ENCODE assay signal across 11 mouse cellular contexts in the genomic region with DNA sequence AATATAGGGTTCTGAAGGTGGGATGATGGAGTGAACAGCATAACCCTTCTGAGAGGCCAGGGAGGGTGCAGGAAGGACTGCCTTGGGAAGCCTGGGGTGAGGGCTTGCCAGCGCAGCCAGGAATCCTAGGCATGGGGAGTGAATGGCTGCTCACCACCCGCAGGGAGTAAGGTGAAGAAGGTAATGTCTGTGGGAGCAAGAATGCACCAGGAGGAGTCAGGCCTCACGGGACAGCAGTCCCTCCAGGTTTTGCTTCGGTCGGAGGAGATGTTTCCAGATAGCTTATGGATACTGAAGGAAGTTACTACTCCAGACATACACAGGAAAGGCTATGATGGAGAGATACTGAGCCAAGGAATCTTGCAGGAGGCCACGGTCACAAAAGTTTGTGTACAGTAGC. TPM values are rescaled to one million over a fixed set of nuclear protein-coding genes. Genes with fewer than 3 reads are reported as not detected.
DNase-seq lines count a peak whose midpoint lies in the region; ATAC-seq and TF ChIP-seq lines count a peak whose summit lies in the region.
"Had no signal": no experiment of that assay in that cellular context is flagged by ENCODE, and none has a peak within 500 bp of the region (broad histone marks: within the 10 kb centered on the region; RNA-seq: fewer than 3 reads in every experiment).

No protein-coding gene starts in this region.

- TF ChIP-seq CTCF in olfactory bulb, adult 2 months (IDR thresholded peaks at IDR 0.05; ENCODE audit: insufficient read depth, low read depth, low read length) = no peak
- TF ChIP-seq CTCF in liver, postnatal 0 days (IDR thresholded peaks at IDR 0.05; ENCODE audit: low read depth) = no peak

- peak overlapping the region; percentile 82 for H3K9ac ChIP-seq in hindbrain, embryonic 13.5 days
- no peak overlapping the region for H3K9ac ChIP-seq in liver, postnatal 0 days (replicated peaks)

- no peak for ATAC-seq in hindbrain, embryonic 13.5 days (ENCODE audit: low FRiP score)
- no peak for ATAC-seq in CD4-positive, CD25-positive, alpha-beta regulatory T cell, adult 4 months
- no peak for ATAC-seq in liver, postnatal 0 days

- no peaks in the 10 kb centered on the region for H3K36me3 ChIP-seq in hindbrain, embryonic 13.5 days
- no peaks in the 10 kb centered on the region for H3K36me3 ChIP-seq in liver, postnatal 0 days (replicated peaks; ENCODE audit: insufficient read depth, low read length)

- H3K4me3 ChIP-seq in hindbrain, embryonic 13.5 days = peak overlapping the region; percentile 66
- peak overlapping the region; percentile 59; the same call in 1 of the 2 replicates for H3K4me3 ChIP-seq in olfactory bulb, adult 2 months (ENCODE audit: insufficient read depth, low read depth, low read length)
- no peak overlapping the region for H3K4me3 ChIP-seq in liver, postnatal 0 days (ENCODE audit: low read depth, low read length)
- H3K4me3 ChIP-seq: erythroblast, embryonic 14.5 days had no signal

- H3K27me3 ChIP-seq in hindbrain, embryonic 13.5 days = peaks cover 52% of the 10 kb centered on the region
- peaks cover 51% of the 10 kb centered on the region for H3K27me3 ChIP-seq in liver, postnatal 0 days (ENCODE audit: insufficient read depth, low read length)

- TF ChIP-seq POLR2A in olfactory bulb, adult 2 months (IDR thresholded peaks at IDR 0.05; ENCODE audit: insufficient read depth, low read depth, low read length) = no peak

- H3K27ac ChIP-seq in hindbrain, embryonic 13.5 days = no peak overlapping the region
- no peak overlapping the region for H3K27ac ChIP-seq in olfactory bulb, adult 2 months (ENCODE audit: insufficient read depth, low read depth, low read length)
- H3K27ac ChIP-seq in liver, postnatal 0 days (ENCODE audit: low read depth) = no peak overlapping the region

- peak; percentile 75 for DNase-seq in heart, adult 11 months
- no peak for DNase-seq in heart, adult 9 months (ENCODE audit: low spot score in 2 of 2)
- peak; percentile 2 to 16 for DNase-seq in lung, postnatal 4 days
- no peak for DNase-seq in lung, postnatal 36 days
- DNase-seq in liver, postnatal 0 days = no peak
- DNase-seq: adrenal gland, postnatal 25 days had no signal

- H3K9me3 ChIP-seq in hindbrain, embryonic 13.5 days = no peaks in the 10 kb centered on the region
- H3K9me3 ChIP-seq in liver, postnatal 0 days (ENCODE audit: low read length) = no peaks in the 10 kb centered on the region

- no peak for TF ChIP-seq EP300 in liver, postnatal 0 days (IDR thresholded peaks at IDR 0.05; ENCODE audit: low read depth)

- 31% methylated on average over 6 of the region's 6 CpGs for WGBS in hindbrain, embryonic 13.5 days
- WGBS in olfactory bulb, adult 2 months = 55% methylated on average over 6 of the region's 6 CpGs
- WGBS in liver, postnatal 0 days (ENCODE audit: insufficient replicate concordance) = 25% methylated on average over 6 of the region's 6 CpGs

- peaks cover 27% of the 10 kb centered on the region for H3K4me1 ChIP-seq in hindbrain, embryonic 13.5 days (replicated peaks)
- H3K4me1 ChIP-seq in olfactory bulb, adult 2 months (ENCODE audit: control insufficient read depth, insufficient read depth, low read length) = peaks cover 18% of the 10 kb centered on the region
- no peaks in the 10 kb centered on the region for H3K4me1 ChIP-seq in liver, postnatal 0 days (ENCODE audit: insufficient read depth)

- H3K4me2 ChIP-seq in hindbrain, embryonic 13.5 days = peak overlapping the region; percentile 83
- H3K4me2 ChIP-seq in liver, postnatal 0 days (ENCODE audit: low read depth, low read length) = no peak overlapping the region

RNA-seq across cellular contexts. Expression of a gene that starts 0.8 kb away (rescaled TPM):
- polyA plus RNA-seq in hindbrain, embryonic 13.5 days (2015; fragmentation: Nextera tagmentation; extraction: Ambion mirVana) = 3.8 and 4.1 TPM in 2 replicates
- polyA plus RNA-seq in olfactory bulb, adult 2 months (2012; ENCODE audit: insufficient read depth, insufficient read length, low replicate concordance, missing spikeins) = not detected in 2 replicates
- polyA plus RNA-seq in CD4-positive, CD25-positive, alpha-beta regulatory T cell, adult 4 months (2017; shearing (Covaris generic)) = not detected
- polyA plus RNA-seq in liver, postnatal 0 days (2015; fragmentation: Nextera tagmentation; extraction: Ambion mirVana) = not detected in 2 replicates
- polyA plus RNA-seq: C2C12; erythroblast, embryonic 14.5 days had no signal

RNA-seq across cellular contexts. Expression of a gene that starts 16.2 kb away (rescaled TPM):
- 38.8 and 39.5 TPM in 2 replicates for polyA plus RNA-seq in hindbrain, embryonic 13.5 days (2015; fragmentation: Nextera tagmentation; extraction: Ambion mirVana)
- polyA plus RNA-seq in olfactory bulb, adult 2 months (2012; ENCODE audit: insufficient read depth, insufficient read length, low replicate concordance, missing spikeins) = not detected in 2 replicates
- 10 to 100 TPM; 27.5 to 31.3 TPM for polyA plus RNA-seq in CD4-positive, CD25-positive, alpha-beta regulatory T cell, adult 4 months (2017; shearing (Covaris generic))
- 23.3 and 23.6 TPM in 2 replicates for polyA plus RNA-seq in liver, postnatal 0 days (2015; fragmentation: Nextera tagmentation; extraction: Ambion mirVana)

RNA-seq across cellular contexts. Expression of a gene that starts 30.1 kb away (rescaled TPM):
- 19.9 and 20.7 TPM in 2 replicates for polyA plus RNA-seq in hindbrain, embryonic 13.5 days (2015; fragmentation: Nextera tagmentation; extraction: Ambion mirVana)
- not detected in 2 replicates for polyA plus RNA-seq in olfactory bulb, adult 2 months (2012; ENCODE audit: insufficient read depth, insufficient read length, low replicate concordance, missing spikeins)
- 10 to 100 TPM in 1 of 2 experiments, 1 to 10 TPM in 1; 8.8 to 14.0 TPM for polyA plus RNA-seq in CD4-positive, CD25-positive, alpha-beta regulatory T cell, adult 4 months (2017; shearing (Covaris generic))
- polyA plus RNA-seq in liver, postnatal 0 days (2015; fragmentation: Nextera tagmentation; extraction: Ambion mirVana) = 14.3 and 14.7 TPM in 2 replicates

Comparison
In these comparisons a context has a peak if more than half of its experiments do, and no peak if none do; other contexts are left out.
1. DNase-seq: peak in heart, adult 11 months (single experiment) and lung, postnatal 4 days (2 of 2); none in heart, adult 9 months (0 of 2), lung, postnatal 36 days (single experiment) and liver, postnatal 0 days (single experiment).